Mouse (Mus musculus) liver, embryonic 11.5 days (tissue): ENCODE data around the gene Wfikkn2. TPM values are rescaled to one million over a fixed set of nuclear protein-coding genes. Genes with fewer than 3 reads are reported as not detected.
A peak's percentile ranks its signal among the peaks of the same experiment; 100 is the strongest.

Experiments
- ATAC-seq: fragments of 200-750 bp; cut with Nextera tagmentation; replicated peaks from 2 replicates; pipeline ENCODE4 v1.8.0; 2017; ENCODE audit warnings: moderate number of reproducible peaks, mild to moderate bottlenecking, moderate TSS enrichment, moderate library complexity; ENCODE audit not compliant: low FRiP score
- DNase-seq: peaks from one replicate; pipeline ENCODE4 v3.0.0-alpha.2; 2017; ENCODE audit warnings: low spot score
- H3K27ac ChIP-seq: fragments of 300-500 bp; sonication (generic); 2 replicates; pipeline ENCODE4 v1.5.1; 2014; ENCODE audit warnings: mild to moderate bottlenecking, low read depth, low read length, control low read depth
- H3K27me3 ChIP-seq: fragments of 300-500 bp; sonication (generic); replicated peaks from 2 replicates; pipeline ENCODE4 v1.6.1; 2014; ENCODE audit warnings: low read length, mixed read lengths; ENCODE audit not compliant: control insufficient read depth, insufficient read depth
- H3K36me3 ChIP-seq: fragments of 300-500 bp; sonication (generic); 2 replicates; pipeline ENCODE4 v1.6.1; 2014; ENCODE audit warnings: mild to moderate bottlenecking, low read length, moderate library complexity, mixed read lengths; ENCODE audit not compliant: control insufficient read depth, insufficient read depth
- H3K4me1 ChIP-seq: fragments of 300-500 bp; sonication (generic); replicated peaks from 2 replicates; pipeline ENCODE4 v1.6.1; 2014; ENCODE audit warnings: low read length, mixed read lengths; ENCODE audit not compliant: control insufficient read depth, insufficient read depth
- H3K4me2 ChIP-seq: fragments of 300-500 bp; sonication (generic); 2 replicates; pipeline ENCODE4 v1.6.1; 2014; ENCODE audit warnings: mild to moderate bottlenecking, control low read depth, moderate library complexity
- H3K4me3 ChIP-seq: fragments of 300-500 bp; sonication (generic); 2 replicates; pipeline ENCODE4 v1.5.1; 2014; ENCODE audit warnings: low read depth, low read length, control low read depth
- H3K9ac ChIP-seq: fragments of 300-500 bp; sonication (generic); 2 replicates; pipeline ENCODE4 v1.6.1; 2014; ENCODE audit warnings: low read depth, low read length, control low read depth
- H3K9me3 ChIP-seq: fragments of 300-500 bp; sonication (generic); 2 replicates; pipeline ENCODE4 v1.6.1; 2016; ENCODE audit warnings: low read length, inconsistent platforms, mixed read lengths; ENCODE audit not compliant: control insufficient read depth
- WGBS: fragments of 180-500 bp; shearing (Covaris S2); extraction: QIAGEN DNeasy Blood & Tissue Kit; methylation state at CpG from one replicate; pipeline ENCODE4 v1.1.7; 2014; 5-methylcytosine and 5-hydroxymethylcytosine counted together
- polyA plus RNA-seq: library from polyadenylated mRNA; unstranded; fragments of >200 nt; fragmentation: Nextera tagmentation; extraction: Ambion mirVana; gene quantifications from 2 replicates; pipeline ENCODE4 v1.2.1, GENCODE M21; 2014

Wfikkn2 gene
- polyA plus RNA-seq, 1 experiment from 2014 or later = 0.36 TPM

DNA sequence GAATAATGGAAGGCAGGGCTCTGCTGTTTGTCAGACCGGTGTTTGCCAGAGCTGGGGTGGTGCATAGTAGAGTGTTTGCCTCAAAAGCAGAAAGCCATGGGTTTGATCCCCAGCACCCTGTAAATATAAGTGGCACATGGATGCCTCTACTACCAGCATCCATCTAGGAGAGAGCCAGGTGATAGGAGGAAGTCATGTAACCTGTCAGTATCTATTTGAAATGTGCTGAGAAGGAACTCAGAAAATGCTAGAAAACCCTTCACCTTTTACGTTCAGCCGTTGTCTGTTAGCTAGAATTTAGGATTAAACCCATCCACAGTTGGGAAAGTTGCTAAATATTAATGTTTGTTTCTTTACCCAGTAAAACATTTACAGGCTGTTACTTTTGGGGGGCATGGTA, 30.2 kb downstream of the Wfikkn2 start:
- WGBS = 93% methylated on average over 3 of the region's 3 CpGs
- ATAC-seq = no peak

DNA sequence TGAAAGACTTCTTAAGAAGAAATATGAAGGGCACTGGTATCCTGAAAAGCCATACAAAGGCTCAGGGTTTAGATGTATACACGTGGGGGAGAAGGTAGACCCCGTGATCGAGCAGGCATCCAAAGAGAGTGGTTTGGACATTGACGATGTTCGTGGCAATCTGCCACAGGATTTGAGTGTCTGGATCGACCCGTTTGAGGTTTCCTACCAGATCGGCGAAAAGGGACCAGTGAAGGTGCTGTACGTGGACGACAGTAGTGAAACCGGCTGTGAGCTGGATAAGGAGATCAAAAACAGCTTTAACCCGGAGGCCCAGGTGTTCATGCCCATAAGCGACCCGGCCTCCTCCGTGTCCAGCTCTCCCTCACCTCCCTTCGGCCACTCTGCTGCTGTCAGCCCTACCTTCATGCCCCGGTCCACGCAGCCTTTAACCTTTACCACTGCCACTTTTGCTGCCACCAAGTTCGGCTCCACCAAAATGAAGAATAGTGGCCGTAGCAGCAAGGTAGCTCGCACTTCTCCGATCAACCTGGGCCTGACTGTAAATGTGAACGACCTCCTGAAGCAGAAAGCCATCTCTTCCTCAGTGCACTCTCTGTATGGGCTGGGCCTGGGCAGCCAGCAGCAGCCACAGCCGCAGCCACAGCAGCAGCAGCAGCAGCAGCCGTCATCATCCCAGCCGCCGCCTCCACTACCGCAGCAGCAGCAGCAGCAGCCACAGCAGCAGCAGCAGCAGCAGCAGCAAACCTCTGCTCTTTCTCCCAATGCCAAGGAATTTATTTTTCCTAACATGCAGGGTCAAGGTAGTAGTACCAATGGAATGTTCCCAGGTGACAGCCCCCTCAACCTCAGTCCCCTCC, 31.8 kb downstream of the Wfikkn2 start:
- Histone ChIP-seq H3K27ac (no peak overlapping the region), H3K4me1 (no peaks in the 10 kb centered on the region; the same call in 1 of the 2 replicates), H3K27me3 (no peaks in the 10 kb centered on the region), H3K9me3 (no peaks in the 10 kb centered on the region), H3K4me3 (no peak overlapping the region), H3K9ac (no peak overlapping the region), H3K36me3 (peaks cover 9% of the 10 kb centered on the region; the same call in 1 of the 2 replicates), H3K4me2 (no peak overlapping the region)
- whole genome bisulfite sequencing = 92% methylated on average over 29 of the region's 29 CpGs
- no peak for DNase-seq
- no peak for ATAC-seq

More for the DNA sequence above, 30.2 kb downstream of the Wfikkn2 start:
- no peak overlapping the region for H3K4me3 ChIP-seq
- no peak overlapping the region for H3K9ac ChIP-seq
- H3K4me1 ChIP-seq = no peaks in the 10 kb centered on the region; the same call in 1 of the 2 replicates
- H3K36me3 ChIP-seq = peaks cover 9% of the 10 kb centered on the region; the same call in 1 of the 2 replicates
- H3K4me2 ChIP-seq = no peak overlapping the region
- no peak overlapping the region for H3K27ac ChIP-seq
- no peak for DNase-seq
- H3K27me3 ChIP-seq = no peaks in the 10 kb centered on the region
- H3K9me3 ChIP-seq = no peaks in the 10 kb centered on the region

DNA sequence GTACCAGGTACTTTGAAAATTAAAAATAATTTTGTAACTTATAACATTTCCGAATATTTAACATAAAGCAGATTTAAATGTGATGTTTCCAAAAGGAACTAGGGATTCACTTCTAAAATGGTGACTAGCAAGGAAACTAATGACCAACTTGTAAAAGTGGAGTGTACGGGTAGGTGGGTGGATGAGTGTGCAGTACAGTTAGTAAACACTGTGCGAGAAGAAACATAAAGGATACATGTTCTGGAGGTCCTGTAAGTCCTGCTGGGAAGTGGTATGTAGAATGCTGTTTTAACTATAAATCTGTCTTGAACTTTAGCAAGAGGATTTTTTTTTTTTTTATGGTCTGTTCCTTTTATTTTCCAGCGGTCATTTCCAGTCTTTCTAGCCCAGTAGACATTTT, 32.8 kb downstream of the Wfikkn2 start:
- no peak overlapping the region for H3K9ac ChIP-seq
- WGBS = 78% methylated on average over 4 of the region's 4 CpGs

DNA sequence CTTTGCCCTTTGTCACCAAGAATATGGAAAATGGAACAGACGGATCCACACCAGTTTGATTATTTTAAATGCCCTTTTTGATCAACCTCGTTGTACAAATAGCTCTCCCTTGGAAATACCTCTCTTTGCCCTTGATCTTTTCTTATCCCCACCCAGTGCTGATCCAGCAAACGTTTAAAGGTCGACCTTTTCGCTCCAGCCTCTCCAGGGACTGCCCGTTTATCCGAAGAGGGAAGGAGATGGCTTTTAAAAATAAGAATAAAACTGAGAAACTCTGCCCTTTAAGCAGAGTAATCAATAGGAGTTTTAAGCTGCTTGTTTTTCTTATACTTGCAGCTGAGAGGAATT, 33.3 kb downstream of the Wfikkn2 start:
- DNase-seq = no peak

More for the DNA sequence above, 32.8 kb downstream of the Wfikkn2 start:
- H3K27ac ChIP-seq = no peak overlapping the region
- H3K9me3 ChIP-seq = no peaks in the 10 kb centered on the region
- ATAC-seq (no peak), DNase-seq (no peak)
- H3K27me3 ChIP-seq = no peaks in the 10 kb centered on the region
- H3K4me1 ChIP-seq = no peaks in the 10 kb centered on the region; the same call in 1 of the 2 replicates
- H3K4me2 ChIP-seq = peak overlapping the region; percentile 91
- no peak overlapping the region; the same call in 1 of the 2 replicates for H3K4me3 ChIP-seq
- H3K36me3 ChIP-seq = peaks cover 9% of the 10 kb centered on the region; the same call in 1 of the 2 replicates

DNA sequence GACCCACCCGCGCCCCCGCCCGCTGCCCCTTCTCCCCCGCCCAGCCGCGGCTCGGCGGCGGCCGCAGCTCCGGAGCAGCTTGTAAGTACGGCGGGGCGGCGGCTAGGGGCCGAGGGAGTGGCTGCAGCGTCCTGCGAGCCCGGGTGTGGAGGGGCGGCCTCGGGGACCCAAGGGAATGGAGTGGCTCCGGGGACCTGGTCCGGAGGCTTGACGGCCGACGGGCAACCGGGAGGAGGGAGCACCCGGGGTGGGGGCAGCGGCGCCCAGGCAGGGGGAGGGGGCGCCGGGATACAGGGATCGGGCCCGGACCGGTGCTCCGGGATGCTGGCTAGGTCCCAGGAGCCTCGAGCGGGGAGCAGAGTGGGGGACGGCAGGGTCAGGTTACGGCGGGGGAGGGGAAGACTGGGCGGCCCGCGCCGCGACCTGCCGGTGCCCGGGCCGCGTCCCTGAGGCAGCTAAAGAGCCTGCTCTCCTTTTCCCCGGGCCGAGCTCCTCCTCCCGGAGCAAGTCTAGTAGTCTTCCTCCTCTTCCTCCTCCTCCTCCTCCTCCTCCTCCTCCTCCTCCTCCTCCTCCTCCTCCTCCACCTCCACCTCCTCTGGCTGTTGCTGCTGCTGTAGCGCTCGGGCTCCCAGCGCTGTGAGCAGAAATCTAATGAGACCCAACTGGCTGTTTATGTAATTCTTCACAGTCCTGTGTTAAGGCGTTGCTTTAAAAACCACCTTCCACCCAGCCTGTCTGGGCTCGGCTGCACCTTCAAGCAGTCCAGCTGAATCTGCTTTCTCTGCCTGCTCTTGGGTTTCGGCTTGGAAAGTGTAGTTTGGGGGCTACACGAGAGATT, 33.9 kb downstream of the Wfikkn2 start:
- Histone ChIP-seq H3K36me3 (peaks cover 9% of the 10 kb centered on the region; the same call in 1 of the 2 replicates), H3K9ac (peak overlapping the region; percentile 95), H3K4me2 (peak overlapping the region; percentile 91), H3K27ac (peak overlapping the region; percentile 98), H3K27me3 (no peaks in the 10 kb centered on the region), H3K4me1 (no peaks in the 10 kb centered on the region; the same call in 1 of the 2 replicates), H3K9me3 (no peaks in the 10 kb centered on the region), H3K4me3 (peak overlapping the region; percentile 95)
- ATAC-seq (peak; percentile 34), DNase-seq (peak; percentile 86)
- WGBS = 2% methylated on average over 53 of the region's 61 CpGs

More for the DNA sequence above, 33.3 kb downstream of the Wfikkn2 start:
- H3K27ac ChIP-seq = 0 out of 2 replicates have a peak overlapping the region, but pooled peaks have one; percentile 19
- no peaks in the 10 kb centered on the region for H3K9me3 ChIP-seq
- no peak for ATAC-seq
- peak overlapping the region; percentile 95 for H3K9ac ChIP-seq
- peak overlapping the region; percentile 91 for H3K4me2 ChIP-seq
- peak overlapping the region; percentile 95 for H3K4me3 ChIP-seq
- no peaks in the 10 kb centered on the region for H3K27me3 ChIP-seq
- H3K36me3 ChIP-seq = peaks cover 9% of the 10 kb centered on the region; the same call in 1 of the 2 replicates
- 9% methylated on average over 7 of the region's 7 CpGs for WGBS
- H3K4me1 ChIP-seq = no peaks in the 10 kb centered on the region; the same call in 1 of the 2 replicates

DNA sequence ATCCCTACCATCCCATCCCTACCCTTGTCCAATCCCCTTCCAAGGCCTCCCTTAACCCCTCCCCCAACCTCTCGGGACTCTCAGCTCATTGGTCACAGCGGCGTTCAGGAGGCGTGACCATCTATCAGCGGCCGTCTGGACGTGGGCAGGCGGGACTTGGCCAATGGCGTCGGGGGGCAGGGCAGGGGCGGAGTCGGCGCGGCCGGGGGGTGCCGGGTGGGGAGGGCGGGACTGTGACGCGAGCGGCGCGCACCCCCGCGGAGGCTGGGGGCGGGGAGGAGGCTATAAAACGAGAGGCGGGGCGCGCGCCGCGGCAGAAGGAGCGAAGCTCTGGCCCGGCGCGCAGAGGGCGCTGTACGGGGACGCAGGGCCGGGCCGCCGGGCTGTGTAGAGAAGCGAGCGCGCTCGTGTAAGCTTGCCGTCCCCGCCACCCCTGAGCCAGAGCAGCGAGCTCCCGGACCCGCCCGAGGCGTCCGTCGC, 34.6 kb downstream of the Wfikkn2 start, which contains the start of gene Tob1:
Gene Tob1, plus strand, starts transcription at position 331 of the 480 bp plus-strand sequence.
- H3K9me3 ChIP-seq = no peaks in the 10 kb centered on the region
- peak within 1 kb of the TSS; percentile 99 for H3K27ac ChIP-seq
- peaks cover 9% of the 10 kb centered on the region; the same call in 1 of the 2 replicates for H3K36me3 ChIP-seq
- peak; percentile 98 for DNase-seq
- H3K4me1 ChIP-seq = no peaks in the 10 kb centered on the region; the same call in 1 of the 2 replicates
- WGBS = 0% methylated on average over 36 of the region's 55 CpGs
- H3K27me3 ChIP-seq = no peaks in the 10 kb centered on the region
- ATAC-seq = peak; percentile 93
- peak within 1 kb of the TSS; percentile 95 for H3K9ac ChIP-seq
- H3K4me3 ChIP-seq = peak within 1 kb of the TSS; percentile 95
- peak within 1 kb of the TSS; percentile 99 for H3K4me2 ChIP-seq

DNA sequence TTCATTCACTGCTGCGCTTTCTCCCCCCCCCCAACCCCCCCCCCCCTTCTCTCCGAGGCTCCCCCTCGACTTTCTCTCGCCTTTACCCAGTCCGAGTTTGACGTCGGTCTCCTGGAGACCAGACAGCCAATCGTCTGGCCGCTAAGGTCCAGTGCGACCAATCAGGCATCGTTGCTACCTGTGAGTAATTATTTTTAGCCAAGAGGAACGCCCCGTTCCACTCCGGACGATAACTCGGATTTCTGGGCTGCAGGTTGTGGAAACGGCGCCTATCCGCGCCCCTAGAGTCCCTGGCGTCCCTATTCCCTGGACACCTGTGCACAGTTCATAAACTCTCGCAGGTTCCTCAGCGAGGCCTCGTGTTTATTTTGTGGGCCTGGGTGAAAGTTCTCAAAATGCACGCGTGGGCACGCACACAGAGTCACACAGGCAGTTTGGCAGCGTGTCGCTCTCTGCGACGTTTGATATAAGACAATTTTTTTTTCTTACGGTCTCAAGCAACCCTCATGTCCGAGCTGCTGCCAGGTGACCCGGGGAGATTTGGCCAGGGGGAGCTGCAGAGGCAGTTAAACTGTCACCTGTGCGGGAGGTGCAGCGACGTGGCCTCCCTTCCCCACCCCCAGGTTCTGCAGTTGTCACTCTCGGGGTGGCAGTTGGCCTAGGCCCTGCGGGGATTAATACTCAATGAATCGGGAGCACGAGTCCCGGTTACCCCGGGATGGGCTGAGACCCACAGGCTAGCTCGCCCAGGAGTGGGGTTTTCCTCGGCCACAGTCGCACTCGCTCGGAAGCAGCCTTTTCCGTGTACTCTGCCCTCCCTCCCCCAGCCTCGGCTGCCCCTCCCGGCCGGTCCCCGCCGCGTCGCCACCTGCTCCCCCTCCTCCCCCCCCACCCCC, 35.4 kb downstream of the Wfikkn2 start:
- Histone ChIP-seq H3K4me1 (no peaks in the 10 kb centered on the region; the same call in 1 of the 2 replicates), H3K4me2 (peak overlapping the region; percentile 99), H3K27me3 (no peaks in the 10 kb centered on the region), H3K9me3 (no peaks in the 10 kb centered on the region), H3K36me3 (peaks cover 9% of the 10 kb centered on the region; the same call in 1 of the 2 replicates), H3K27ac (peak overlapping the region; percentile 99), H3K4me3 (peak overlapping the region; percentile 95), H3K9ac (peak overlapping the region; percentile 73)
- DNase-seq (peak; percentile 85), ATAC-seq (peak; percentile 78)
- WGBS = under 1% methylated on average over 53 of the region's 56 CpGs
